Mouse (Mus musculus) cortical plate, adult 2 months (tissue): ENCODE data around the gene Capn5.

Experiments used
- CTCF ChIP-seq: fragments of 200-500 bp; IDR thresholded peaks from 2 replicates; pipeline ENCODE4 v1.5.1; 2011; ENCODE audit warnings: mild to moderate bottlenecking, control low read depth, low read length; ENCODE audit not compliant: insufficient read depth; ENCODE audit errors: extremely low read depth
- POLR2A ChIP-seq: fragments of 200-500 bp; IDR thresholded peaks from 2 replicates; pipeline ENCODE4 v1.6.1; 2011; ENCODE audit warnings: mild to moderate bottlenecking, low read length, control low read depth; ENCODE audit not compliant: insufficient read depth; ENCODE audit errors: extremely low read depth

- TF ChIP-seq POLR2A (no peak), CTCF (peak; percentile 94)
Measured at GRCm38 (mm10) chr7:98120325-98120724, 57.7 kb downstream of the Capn5 start.
